Mouse (Mus musculus) retina, adult 2 months (tissue): ENCODE measurements at regions not wholly inside any gene's neighbourhood (a gene's known extent, or its start where the extent isn't known, plus 50 kb on each side); places are given as distances from the start of the nearest gene placed in this dataset.

Experiments
- DNase-seq: peaks from one replicate; pipeline ENCODE4 v3.0.0-alpha.2; 2012; ENCODE audit warnings: low read depth, low spot score

GRCm38 (mm10) chr9:24833766-24834165, 59.7 kb upstream of the Tbx20 start:
- no peak for DNase-seq

GRCm38 (mm10) chr9:24848210-24848609, 74.1 kb upstream of the Tbx20 start:
- DNase-seq = no peak

GRCm38 (mm10) chr9:24859459-24859858, 85.4 kb upstream of the Tbx20 start:
- DNase-seq = no peak

GRCm38 (mm10) chr9:24866390-24867173, 92.5 kb upstream of the Tbx20 start:
- DNase-seq = no peak

- DNase-seq = no peak
Observed at GRCm38 (mm10) chr9:24868746-24869145, 94.6 kb upstream of the Tbx20 start.

GRCm38 (mm10) chr9:24874434-24875143, 100.5 kb upstream of the Tbx20 start:
- DNase-seq = no peak

- no peak for DNase-seq
Observed at GRCm38 (mm10) chr9:24878384-24879174, 104.5 kb upstream of the Tbx20 start.

GRCm38 (mm10) chr9:24879662-24880061, 105.6 kb upstream of the Tbx20 start:
- DNase-seq = no peak

- no peak for DNase-seq
Observed at GRCm38 (mm10) chr9:24884011-24884410, 109.9 kb upstream of the Tbx20 start.

- no peak for DNase-seq
Observed at GRCm38 (mm10) chr9:24888282-24888681, 114.2 kb upstream of the Tbx20 start.

GRCm38 (mm10) chr9:24896498-24897261, 122.6 kb upstream of the Tbx20 start:
- no peak for DNase-seq

GRCm38 (mm10) chr9:24899206-24899928, 125.3 kb upstream of the Tbx20 start:
- DNase-seq = no peak

GRCm38 (mm10) chr9:24903706-24904105, 129.6 kb upstream of the Tbx20 start:
- no peak for DNase-seq

- DNase-seq = no peak
Observed at GRCm38 (mm10) chr9:24909086-24909979, 135.2 kb upstream of the Tbx20 start.

GRCm38 (mm10) chr9:24910738-24911137, 136.6 kb upstream of the Tbx20 start:
- DNase-seq = no peak

GRCm38 (mm10) chr9:24920031-24920445, 145.9 kb upstream of the Tbx20 start:
- no peak for DNase-seq

GRCm38 (mm10) chr9:24922051-24922860, 148.2 kb upstream of the Tbx20 start:
- DNase-seq = no peak

GRCm38 (mm10) chr9:24923514-24923913, 149.4 kb upstream of the Tbx20 start:
- no peak for DNase-seq

- no peak for DNase-seq
Observed at GRCm38 (mm10) chr9:24937731-24938130, 151.5 kb upstream of the Gm10181 start.
